ENCODE assay signal across 8 mouse cellular contexts in the genomic region with DNA sequence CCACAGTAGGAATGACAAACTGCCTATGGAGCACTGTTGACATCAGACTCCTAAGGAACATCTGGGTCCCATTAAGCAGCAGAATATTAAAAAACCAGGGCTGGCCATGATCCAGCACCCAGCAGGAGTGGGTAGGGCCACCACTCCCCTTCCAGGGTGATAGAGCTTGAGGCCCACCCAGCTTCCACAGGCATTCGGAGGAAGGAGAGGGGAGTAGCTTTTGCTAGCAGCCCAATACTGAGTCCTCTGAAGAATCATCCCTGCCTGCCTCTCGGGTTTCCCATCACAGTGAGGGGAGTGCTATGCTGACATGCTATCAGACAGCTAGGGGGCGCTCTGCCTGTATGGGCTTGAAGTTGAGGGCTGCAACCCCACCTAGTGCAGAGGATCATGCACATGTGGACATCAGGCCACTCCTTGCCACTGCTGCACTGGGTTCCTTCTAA.
DNase-seq lines count a peak whose midpoint lies in the region; ATAC-seq and TF ChIP-seq lines count a peak whose summit lies in the region.

No protein-coding gene starts in this region.

- peak; percentile 52; the same call in 1 of the 2 replicates for ATAC-seq in erythroid progenitor cell, adult 5-6 weeks (replicated peaks; ENCODE audit: low FRiP score, poor library complexity, severe bottlenecking)
- ATAC-seq in kidney, postnatal 0 days (replicated peaks; ENCODE audit: low FRiP score, low read depth) = peak; percentile 59

- 8% methylated on average over 3 of the region's 3 CpGs for WGBS in kidney, postnatal 0 days

- no peak overlapping the region for H3K9ac ChIP-seq in kidney, postnatal 0 days (ENCODE audit: low read depth, low read length)

- no peak overlapping the region for H3K4me2 ChIP-seq in kidney, postnatal 0 days (ENCODE audit: low read length)

- no peaks in the 10 kb centered on the region for H3K27me3 ChIP-seq in kidney, postnatal 0 days (ENCODE audit: insufficient read depth, low read length)

- DNase-seq in cerebellum, postnatal 10 days = peak; percentile 52 to 58
- DNase-seq in cerebellum, adult 11 months = no peak
- peak; percentile 52 for DNase-seq in urinary bladder, postnatal 14 days (ENCODE audit: low spot score)
- no peak for DNase-seq in urinary bladder, adult 18-20 months (ENCODE audit: low spot score in 2 of 2)
- peak; percentile 80 for DNase-seq in kidney, postnatal 0 days (ENCODE audit: low spot score)
- peak; percentile 49 for DNase-seq in lung, postnatal 25 days (ENCODE audit: low spot score)
- DNase-seq in thymus, postnatal 14 days = peak; percentile 57

- peak; percentile 77 for TF ChIP-seq CTCF in kidney, postnatal 0 days (IDR thresholded peaks at IDR 0.05; ENCODE audit: low read depth)

- H3K4me1 ChIP-seq in kidney, postnatal 0 days (replicated peaks; ENCODE audit: insufficient read depth, low read length) = no peaks in the 10 kb centered on the region

- no peaks in the 10 kb centered on the region for H3K9me3 ChIP-seq in kidney, postnatal 0 days (replicated peaks; ENCODE audit: low read length)

- no peak overlapping the region for H3K4me3 ChIP-seq in kidney, postnatal 0 days (replicated peaks; ENCODE audit: low read depth, low read length)

- H3K27ac ChIP-seq in kidney, postnatal 0 days = no peak overlapping the region

- H3K36me3 ChIP-seq in kidney, postnatal 0 days (ENCODE audit: insufficient read depth, low read length) = no peaks in the 10 kb centered on the region

Comparison
In these comparisons a context has a peak if more than half of its experiments do, and no peak if none do; other contexts are left out.
1. DNase-seq: peak in cerebellum, postnatal 10 days (2 of 2), urinary bladder, postnatal 14 days (single experiment), kidney, postnatal 0 days (single experiment), lung, postnatal 25 days (single experiment) and thymus, postnatal 14 days (single experiment); none in cerebellum, adult 11 months (single experiment) and urinary bladder, adult 18-20 months (0 of 2).